Mouse (Mus musculus) spleen, adult 2 months (tissue): Measurements from ENCODE around the gene Dnajc3.

Experiments used
- CTCF ChIP-seq: fragments of 200-500 bp; IDR thresholded peaks from 2 replicates; pipeline ENCODE4 v1.5.1; 2011; ENCODE audit warnings: mild to moderate bottlenecking, inconsistent platforms; ENCODE audit not compliant: insufficient read depth, insufficient read length, insufficient replicate concordance; ENCODE audit errors: extremely low read depth
- POLR2A ChIP-seq: fragments of 200-500 bp; IDR thresholded peaks from 2 replicates; pipeline ENCODE4 v1.6.1; 2011; ENCODE audit warnings: low read depth, low read length, inconsistent platforms

DNA sequence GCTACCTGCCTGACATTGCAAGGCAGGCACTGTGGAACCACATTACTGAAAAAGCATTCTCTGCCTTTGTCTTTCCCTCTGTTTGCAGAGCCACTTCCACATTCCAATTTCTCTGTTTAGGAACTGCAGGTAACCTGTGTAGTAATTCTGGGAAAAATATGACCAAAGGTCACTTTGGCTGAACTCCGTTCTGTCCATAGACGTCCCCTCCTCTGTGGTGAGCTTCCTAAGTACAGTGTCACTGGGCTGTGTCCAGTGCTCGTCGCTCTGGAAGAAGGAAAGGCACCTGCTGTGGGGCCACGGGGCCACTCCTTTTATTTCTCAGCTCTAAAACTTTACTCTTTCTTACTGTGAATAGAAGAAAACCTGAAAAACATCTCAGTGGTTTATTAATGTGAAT is 42.6 kb downstream of the Dnajc3 start:
- no peak for TF ChIP-seq CTCF
- no peak for TF ChIP-seq POLR2A
